Mouse (Mus musculus): ENCODE results near the gene Pitpna.

The Pitpna gene

DNA sequence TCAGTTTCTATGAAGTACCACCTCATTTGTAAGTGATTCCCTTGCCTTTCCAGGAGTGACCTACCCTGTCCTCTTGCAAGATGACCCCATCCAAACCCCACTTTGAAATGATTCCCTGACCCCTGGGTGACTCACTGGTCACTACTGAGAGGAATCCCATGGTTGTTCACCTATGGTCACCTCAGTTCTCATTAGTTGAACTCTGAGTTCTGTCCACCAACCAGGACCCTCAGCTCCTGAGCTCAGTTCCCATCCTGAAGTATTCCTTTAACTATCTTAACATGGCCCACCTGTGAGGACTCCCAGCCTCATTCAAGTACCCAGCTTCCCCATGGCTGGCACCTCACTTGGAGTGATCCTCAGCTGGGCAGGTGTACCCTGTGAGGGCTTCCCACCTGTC lies 69.9 kb downstream of the Pitpna start:
- DNase-seq (ENCODE audit: low spot score in 2 of 2), result no peak

DNA sequence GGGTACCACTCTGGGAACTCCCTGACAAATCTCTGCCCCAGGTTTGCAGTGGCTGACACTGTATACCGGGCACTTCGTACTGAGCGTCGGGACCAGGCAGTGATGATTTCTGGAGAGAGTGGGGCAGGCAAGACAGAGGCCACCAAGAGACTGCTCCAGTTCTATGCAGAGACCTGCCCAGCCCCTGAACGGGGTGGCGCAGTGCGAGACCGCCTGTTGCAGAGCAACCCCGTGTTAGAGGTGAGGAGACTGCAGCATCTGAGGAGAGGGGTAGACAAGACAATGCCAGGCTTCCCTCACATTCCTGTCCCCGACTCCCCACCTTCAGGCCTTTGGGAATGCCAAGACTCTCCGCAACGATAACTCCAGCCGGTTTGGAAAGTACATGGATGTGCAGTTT lies 70.4 kb downstream of the Pitpna start:
- DNase-seq (ENCODE audit: low spot score in 2 of 2), result no peak

DNA sequence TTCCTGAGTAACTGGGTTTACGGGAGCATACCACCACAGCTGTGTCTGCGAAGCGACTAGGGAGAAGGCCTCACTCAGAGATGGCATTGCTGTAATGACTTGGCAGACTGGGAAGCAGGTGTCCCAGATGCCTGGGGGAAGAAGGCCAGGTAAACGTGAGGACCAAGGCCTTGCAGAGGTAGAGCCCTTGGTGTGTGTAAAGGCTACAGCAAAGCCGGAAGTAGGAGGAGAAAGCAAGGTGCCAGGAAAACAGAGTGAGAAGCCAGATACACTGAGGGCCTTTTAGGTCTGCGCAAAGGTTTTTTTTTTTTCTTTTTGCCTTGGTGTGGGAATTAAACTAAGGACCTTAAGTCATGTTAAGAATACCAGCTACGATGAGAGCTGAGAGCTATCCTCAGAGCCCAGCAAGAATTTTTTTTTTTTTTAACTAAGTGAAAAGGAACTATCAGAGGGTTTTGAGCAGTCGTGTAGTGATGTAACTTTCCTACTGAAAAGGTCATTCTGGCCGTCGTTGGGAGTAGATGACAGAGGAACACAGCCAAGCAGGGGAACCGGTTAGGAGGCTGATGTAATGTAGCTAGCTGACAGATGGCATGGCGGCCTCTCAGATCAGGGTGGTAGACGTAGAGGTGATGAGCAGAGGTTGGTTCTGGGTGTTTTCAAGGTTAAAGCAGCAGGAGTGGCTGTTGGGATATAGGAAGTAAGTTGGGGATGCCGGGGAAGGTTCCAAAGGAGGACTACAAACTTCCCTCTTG lies 71.3 kb downstream of the Pitpna start:
- no peak for DNase-seq (ENCODE audit: low spot score in 2 of 2)

DNA sequence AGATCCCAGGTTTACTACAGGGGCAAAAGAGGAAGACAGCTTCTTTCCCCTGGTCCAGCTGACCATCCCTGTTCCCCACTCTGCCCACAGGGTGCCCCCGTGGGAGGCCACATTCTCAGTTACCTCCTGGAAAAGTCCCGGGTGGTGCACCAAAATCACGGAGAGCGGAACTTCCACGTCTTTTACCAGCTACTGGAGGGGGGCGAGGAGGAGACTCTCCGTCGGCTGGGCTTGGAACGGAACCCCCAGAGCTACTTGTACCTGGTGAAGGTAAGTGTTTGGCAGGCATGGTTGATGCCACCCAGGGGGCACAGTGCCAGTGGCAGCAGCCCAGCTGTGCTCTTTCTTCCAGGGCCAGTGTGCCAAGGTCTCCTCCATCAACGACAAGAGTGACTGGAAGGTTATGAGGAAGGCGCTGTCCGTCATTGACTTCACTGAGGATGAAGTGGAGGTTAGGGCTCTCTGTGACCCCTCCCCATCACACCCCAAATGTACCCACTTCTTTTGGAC lies 72.2 kb downstream of the Pitpna start:
- DNase-seq (ENCODE audit: low spot score in 2 of 2), result no peak

DNA sequence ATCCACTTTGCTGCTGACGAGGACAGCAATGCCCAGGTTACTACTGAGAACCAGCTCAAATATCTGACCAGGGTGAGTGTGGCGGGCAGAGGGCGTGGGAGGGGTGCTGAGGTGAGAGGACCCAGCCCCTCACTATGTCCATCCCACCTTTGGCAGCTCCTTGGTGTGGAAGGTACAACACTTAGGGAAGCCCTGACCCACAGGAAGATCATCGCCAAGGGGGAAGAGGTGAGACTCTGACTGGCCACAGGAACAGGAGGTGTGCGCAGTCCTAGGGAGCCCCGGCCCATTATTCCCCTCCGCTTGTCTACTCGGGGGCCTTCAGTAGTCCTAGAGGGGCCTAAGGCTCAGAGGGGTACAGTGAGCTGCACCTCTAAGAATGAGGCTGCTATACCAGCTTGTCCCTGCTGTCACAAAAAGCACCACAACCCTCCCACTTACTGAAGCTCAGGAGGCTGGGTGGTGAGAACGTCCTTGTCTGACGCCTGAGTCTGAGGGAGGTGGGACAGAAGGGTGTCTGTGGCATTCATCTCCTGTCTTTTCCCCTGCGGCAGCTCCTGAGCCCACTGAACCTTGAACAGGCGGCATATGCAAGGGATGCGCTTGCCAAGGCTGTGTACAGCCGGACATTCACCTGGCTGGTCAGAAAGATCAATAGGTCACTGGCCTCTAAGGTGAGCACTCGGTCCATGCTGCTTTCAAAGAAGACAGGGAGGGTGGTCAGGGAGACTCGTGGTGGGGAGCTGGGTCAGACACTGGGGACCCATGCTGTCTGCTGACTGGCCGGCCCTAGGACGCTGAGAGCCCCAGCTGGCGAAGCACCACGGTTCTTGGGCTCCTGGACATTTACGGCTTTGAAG lies 73.3 kb downstream of the Pitpna start:
- no peak for DNase-seq (ENCODE audit: low spot score in 2 of 2)

DNA sequence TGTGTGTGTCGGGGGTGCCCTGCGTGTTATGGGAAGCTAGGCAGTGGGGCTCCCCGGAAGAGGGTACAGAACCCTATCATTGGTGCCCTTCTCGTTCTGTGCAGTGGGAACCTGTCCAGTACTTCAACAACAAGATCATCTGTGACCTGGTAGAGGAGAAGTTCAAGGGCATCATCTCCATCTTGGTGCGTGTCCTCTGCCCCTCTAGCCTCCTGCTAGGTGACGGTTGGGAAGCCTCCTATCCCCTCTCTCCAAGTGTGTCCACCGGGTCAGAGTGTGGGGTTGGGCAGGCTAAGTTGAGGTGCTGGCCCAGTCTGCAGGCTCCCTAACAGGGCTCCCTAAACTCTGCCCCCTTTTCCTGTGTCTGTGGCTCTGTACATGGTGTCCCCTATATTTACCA lies 74.2 kb downstream of the Pitpna start:
- DNase-seq (ENCODE audit: low spot score in 2 of 2), result no peak

DNA sequence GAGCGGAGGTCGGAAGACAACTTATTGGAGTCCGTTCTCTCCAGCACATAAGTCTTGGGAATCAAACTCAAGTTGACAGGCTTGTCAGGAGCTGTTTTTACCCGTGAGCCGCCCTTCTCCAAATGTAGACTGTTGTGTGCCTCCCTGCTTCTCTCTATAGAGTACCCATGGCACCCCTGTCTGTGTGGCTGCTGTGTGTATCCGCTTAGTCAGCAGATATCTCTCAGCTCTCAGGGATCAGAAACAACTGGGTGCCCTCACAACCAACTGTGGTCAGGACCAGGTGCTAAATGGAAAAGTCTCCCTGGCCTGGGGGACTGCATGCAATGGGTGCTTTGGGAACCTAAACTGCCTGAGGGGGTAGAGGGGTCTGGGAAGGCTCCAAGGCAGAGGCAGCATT lies 78.4 kb downstream of the Pitpna start:
- DNase-seq (ENCODE audit: low spot score in 2 of 2), result no peak

DNA sequence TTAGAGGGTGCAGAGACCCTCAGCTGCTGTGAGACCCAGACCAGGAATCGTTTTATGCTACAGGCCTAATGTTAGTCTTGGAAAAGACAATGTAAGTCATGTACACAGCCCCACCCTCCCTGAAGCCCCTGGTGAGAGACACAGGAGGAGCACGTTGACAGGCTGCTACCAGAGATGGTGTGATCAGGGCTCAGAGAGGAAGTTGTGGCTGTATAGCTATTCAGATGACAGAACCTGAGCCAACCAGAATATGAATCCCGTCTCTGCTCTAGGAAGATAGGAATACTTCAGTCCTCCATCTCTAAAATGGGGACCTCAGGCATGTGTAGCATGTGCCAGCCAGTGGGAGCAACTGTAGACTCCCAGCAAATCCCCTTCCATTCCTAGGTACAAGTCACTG lies 80.7 kb downstream of the Pitpna start:
- DNase-seq (ENCODE audit: low spot score in 2 of 2), result no peak

DNA sequence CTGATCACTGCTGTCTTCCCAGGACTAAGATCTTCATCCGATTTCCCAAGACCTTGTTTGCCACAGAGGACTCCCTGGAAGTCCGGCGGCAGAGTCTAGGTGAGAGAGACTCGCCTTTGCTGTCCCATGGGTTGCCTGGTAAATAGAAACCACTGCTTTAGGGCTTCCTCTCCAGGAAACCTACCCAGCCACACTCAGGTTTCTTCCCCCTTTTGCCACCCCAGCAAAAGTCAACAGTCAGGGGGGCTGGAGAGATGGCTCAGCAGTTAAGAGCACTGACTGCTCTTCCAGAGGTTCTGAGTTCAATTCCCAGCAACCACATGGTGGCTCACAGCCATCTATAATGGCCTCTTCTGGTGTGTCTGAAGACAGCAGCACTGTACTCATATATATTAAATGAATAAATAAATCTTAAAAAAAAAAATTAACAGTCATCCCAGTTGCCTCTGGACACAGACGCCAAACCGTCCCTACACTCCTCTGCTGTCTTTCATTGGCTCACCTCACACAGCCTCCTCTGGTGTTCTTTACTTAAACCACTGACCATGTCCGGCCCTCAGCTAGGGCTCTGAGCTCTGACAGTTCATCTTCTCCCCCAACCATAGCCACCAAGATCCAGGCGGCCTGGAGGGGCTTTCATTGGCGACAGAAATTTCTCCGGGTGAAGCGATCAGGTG lies 81.4 kb downstream of the Pitpna start:
- no peak for DNase-seq (ENCODE audit: low spot score in 2 of 2)

DNA sequence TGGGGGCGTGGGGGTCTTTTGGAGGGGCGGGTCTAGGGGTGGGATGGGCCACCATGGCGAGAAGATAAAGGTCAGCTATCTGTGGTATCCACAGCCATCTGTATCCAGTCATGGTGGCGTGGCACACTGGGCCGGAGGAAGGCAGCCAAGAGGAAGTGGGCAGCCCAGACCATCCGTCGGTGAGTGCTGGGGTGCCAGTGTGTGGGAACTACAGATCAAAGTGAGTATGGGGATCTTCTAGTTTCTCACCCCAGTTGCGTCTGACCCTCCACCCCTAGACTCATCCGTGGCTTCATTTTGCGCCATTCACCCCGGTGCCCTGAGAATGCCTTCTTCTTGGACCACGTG lies 81.9 kb downstream of the Pitpna start:
- no peak for DNase-seq (ENCODE audit: low spot score in 2 of 2)

DNA sequence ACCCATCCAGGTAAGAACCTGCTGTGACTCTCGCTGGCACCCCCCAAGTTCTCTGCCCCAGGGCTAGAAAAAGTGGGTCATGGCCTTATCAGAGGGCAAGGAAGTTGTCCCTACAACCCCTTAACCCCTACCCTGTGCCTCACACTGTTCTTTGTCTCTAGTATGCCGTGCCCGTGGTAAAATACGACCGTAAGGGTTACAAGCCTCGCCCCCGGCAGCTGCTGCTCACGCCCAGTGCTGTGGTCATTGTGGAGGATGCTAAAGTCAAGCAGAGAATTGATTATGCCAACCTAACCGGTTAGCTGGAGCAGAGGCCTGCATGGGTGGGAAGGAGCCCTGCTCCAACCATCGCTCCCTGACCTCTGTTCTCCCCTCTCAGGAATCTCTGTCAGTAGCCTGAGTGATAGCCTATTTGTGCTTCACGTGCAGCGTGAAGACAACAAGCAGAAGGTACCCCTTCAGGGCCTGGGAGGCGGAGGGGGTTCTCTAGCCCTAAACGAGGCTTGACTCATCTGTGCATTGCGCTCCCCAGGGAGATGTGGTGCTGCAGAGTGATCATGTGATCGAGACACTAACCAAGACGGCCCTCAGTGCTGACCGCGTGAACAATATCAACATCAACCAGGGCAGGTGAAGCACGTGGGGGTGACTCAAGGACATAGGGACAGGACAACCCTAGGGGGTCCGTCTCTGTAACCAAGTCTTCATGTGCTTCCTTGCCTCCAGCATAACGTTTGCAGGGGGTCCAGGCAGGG lies 83.7 kb downstream of the Pitpna start:
- DNase-seq (ENCODE audit: low spot score in 2 of 2), result no peak

DNA sequence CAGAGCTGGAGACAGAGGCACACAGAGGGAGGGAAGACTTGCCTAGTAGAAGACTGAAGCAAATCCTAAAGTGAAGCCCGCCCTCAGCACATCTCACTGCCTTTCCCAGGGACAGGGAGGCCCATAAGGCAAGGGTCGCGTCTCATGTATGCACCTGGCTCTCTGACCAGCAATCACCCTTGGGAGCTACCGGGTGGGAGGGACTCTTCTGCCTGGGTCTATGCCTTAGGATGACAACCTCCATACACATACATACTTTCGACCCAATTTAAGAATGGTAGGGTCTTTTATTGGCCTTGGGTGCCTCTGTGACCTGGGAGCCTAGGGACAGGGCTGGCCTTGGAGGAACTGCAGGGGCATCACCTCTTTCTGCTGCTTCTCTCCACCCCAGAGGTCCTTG lies 85.5 kb downstream of the Pitpna start:
- no peak for DNase-seq (ENCODE audit: low spot score in 2 of 2)

DNA sequence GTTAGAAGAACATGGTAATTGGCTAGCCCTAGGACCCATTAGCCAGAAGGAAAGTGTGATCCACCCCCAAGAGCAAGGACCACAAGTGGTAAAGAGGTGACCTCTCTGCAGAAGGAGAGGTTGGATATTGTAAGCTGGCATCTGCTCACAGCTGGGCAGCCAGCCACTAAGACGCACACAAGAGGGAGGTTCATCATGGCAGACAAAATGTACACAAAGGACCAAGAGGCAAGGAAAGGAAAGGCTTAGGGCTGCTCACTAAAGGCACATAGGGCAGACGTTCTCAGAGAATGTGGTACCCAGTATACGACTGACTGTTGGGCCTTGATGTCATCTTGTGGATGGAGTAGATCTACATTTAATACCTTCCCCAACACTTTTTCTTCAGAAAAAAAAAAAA lies 87.0 kb downstream of the Pitpna start:
- DNase-seq (ENCODE audit: low spot score in 2 of 2), result no peak

DNA sequence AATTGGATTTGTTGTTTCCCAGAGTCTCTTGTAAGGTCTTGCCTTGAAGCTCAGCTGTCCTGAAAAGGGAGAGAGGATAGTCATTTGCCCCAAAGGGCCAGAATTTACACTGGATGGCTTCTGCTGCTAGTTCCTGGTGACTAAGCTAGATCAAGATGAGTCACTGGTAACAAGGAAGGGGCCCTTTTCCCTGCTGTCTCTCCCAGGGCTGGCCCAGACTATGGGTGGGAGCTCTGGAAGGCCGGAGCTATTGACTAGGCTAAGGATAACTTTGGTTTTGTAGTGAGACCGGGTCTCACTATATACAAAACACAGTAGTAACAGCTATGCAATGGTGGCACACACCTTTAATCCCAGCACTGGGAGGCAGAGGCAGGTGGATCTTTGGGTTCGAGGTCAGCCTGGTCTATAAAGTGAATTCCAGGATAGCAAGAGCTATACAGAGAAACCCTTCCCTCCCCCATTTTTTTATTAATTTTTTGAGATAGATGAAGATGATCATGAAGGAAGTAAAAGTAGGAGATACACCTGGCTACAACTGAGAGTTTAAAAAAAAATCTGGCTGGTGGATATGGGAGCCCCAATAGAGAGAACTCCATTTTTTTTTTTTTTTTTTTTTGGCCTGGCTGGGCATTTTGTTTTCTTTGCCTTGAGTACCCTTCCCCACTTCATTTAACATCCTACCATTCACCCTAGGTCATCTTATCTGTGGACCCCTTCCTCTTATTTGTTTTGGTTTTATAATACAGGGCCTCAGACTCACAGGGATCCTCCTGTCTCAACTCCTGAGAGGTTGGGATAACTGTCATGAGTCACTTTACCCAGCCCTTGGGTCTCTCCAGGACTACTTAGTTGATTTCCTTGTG lies 90.2 kb downstream of the Pitpna start:
- DNase-seq (ENCODE audit: low spot score in 2 of 2), result no peak
